Mouse (Mus musculus): Measurements from ENCODE around the gene Rgs7.

GRCm38 (mm10) chr1:175319205-175319604, 173.1 kb downstream of the Rgs7 start:
- TF ChIP-seq CTCF (IDR thresholded peaks at IDR 0.05; ENCODE audit: insufficient read depth, low read length) (no peak), POLR2A (IDR thresholded peaks at IDR 0.05; ENCODE audit: borderline replicate concordance, extremely low read depth, low read depth, low read length) (no peak)

Data from lung, adult 2 months (tissue).